Mouse (Mus musculus): ENCODE results near the gene Fam131a. TPM values are rescaled to one million over a fixed set of nuclear protein-coding genes. Genes with fewer than 3 reads are reported as not detected.
A peak's percentile ranks its signal among the peaks of the same experiment; 100 is the strongest.
"Not testable (repeated sequence)": the region's sequence is repeated elsewhere in the genome, so short reads cannot be mapped to it uniquely, and the experiment has no call there.

Gene Fam131a
- 1 to 10 TPM in 1 of 2 experiments, not detected in 1; 1.2 TPM for polyA plus RNA-seq (2017; shearing (Covaris generic))

DNA sequence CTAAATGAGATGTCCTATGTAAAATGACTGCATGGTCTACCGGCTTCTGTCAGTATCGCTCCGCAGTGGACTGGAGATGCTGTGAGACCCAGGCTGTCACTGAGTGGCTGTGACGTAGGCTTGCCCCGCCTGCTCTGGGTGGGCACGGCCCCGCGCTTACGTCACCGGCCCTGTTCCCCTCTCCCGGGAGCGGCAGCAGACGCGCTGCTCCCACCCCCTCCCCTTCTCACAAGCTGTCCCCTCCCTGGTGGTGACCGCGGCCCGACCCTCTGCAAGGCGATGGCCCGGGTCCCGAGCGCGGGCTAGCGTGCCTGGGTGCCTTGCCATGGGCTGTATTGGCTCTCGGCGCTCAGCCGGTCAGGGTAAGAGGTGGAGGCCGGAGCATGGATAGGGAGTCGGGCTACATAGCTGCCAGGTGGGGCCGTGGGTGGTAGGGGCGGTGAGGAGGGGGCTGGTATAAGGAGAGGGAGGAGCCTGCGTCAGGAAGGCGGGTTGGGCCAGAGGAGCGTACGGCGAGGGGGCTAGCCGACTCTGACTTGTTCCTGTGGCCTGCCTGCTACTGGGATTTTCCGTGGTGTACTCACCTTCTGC is at the start of gene Fam131a:
Gene Fam131a (plus strand): TSS at position 131 of the 591 bp plus-strand sequence.
- ATAC-seq = peak; percentile 80

DNA sequence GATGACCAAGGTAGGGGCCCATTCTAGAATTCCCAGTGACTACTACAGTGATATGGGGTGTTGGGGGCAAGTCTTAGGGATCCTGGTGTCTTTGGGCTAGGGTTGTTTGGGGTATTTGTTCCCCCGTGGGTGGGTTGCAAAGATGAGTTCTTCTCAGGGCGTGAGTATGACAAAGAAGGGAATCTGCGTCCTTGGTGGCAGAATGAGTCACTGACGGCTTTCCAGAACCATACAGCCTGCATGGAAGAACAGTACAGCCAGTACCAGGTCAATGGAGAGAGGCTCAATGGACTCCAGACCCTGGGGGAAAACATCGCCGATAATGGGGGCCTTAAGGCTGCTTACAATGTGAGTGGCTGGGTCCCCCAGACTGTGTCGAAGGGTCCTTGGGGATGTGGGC is 49.1 kb upstream of the Fam131a start:
- no peak for ATAC-seq

DNA sequence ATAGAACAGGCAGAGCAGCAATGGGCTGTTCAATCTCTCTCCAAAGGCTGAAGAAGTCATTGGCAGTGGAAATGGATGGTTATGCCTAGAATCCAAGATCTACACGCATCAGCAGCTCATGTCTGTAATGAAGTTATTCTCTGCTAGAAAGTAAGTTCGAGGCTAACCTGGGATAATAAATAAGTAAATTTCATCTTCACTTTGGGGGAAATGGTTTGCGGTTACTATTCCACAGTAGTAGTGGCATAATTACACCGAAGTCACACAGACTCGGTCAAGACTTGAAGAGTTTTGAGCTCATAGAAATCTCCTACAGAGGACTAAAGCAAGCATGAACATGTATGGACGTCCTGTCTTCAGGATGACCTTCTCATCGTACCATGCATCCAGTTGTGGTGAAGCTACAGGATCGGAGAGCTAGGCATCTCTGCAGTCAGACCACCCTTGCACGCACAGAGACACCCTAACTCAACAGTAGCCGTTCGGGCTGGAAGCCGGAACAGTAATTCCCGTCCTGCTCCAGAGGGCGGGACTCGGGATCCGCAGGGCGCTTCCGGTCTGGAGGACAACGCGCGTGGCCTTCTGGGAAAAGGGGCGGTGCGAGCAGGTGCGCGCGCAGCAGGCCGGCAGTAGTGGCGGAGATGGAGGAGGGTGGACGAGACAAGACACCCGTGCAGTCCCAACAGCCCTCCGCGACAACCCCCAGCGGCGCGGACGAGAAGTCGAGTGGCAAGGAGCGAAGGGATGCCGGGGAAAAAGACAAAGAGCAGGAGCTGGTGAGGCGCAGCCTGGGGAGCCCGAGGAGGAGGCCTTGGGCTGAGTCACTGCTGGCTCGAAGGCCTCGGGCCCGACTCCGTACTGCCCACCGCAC is 41.7 kb upstream of the Fam131a start, which contains the start of gene Psmd2:
Gene Psmd2 (plus strand): TSS at position 577 of the 871 bp plus-strand sequence.
- peak; percentile 97 for ATAC-seq

DNA sequence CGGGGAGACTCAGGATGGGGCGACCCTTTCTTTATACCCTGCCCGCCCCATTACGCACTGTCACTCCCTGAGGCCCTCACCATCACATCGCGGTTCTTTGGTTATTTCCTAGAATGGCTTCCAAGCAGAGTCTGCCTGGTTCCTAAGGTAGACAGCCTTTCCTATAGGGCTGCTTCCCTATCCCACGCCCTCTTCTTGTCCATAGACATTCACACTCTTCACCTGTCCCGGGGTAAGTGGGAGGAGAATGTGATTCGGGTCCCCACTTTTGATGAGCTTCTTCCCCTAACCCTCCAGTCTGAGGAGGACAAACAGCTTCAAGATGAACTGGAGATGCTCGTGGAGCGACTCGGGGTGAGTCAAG is 41.1 kb upstream of the Fam131a start:
- ATAC-seq = no peak

GRCm38 (mm10) chr16:20653315-20653714 is 39.7 kb upstream of the Fam131a start:
- no peak for ATAC-seq

DNA sequence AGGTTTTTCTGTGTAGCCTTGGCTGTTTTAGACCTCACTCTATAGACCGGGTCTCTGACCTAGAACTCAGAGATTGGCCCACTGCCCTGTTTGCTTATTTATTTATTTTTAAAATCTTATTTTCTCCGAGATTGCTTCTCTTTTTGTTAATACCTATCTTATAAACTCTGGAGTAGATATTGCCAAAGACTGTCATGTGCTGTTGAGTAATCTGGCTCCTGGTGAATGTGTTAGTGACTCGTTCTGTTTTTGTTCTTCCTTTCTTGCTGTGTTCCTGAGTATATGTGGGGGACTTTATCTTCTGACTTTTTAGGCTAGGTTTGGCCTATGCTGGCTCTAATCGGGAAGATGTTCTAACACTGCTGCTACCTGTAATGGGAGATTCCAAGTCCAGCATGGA is 35.4 kb upstream of the Fam131a start:
- ATAC-seq = no peak

DNA sequence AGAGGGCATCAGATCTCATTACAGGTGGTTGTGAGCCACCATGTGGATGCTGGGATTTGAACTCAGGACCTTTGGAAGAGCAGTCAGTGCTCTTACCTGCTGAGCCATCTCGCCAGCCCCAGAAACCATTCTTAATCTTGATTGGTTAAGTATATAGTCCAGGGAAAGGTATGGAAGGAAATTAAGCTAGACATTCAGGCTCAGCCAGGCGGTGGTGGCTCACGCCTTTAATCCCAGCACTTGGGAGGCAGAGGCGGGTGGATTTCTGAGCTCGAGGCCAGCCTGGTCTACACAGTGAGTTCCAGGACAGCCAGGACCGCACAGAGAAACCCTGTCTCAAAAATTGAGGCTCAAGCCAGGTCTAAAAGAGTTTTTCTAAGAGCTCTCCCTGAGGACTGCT is 25.0 kb upstream of the Fam131a start, which contains the start of gene Eif4g1:
Gene Eif4g1 (plus strand): TSS at position 301 of the 400 bp plus-strand sequence.
- not testable (repeated sequence) for ATAC-seq

DNA sequence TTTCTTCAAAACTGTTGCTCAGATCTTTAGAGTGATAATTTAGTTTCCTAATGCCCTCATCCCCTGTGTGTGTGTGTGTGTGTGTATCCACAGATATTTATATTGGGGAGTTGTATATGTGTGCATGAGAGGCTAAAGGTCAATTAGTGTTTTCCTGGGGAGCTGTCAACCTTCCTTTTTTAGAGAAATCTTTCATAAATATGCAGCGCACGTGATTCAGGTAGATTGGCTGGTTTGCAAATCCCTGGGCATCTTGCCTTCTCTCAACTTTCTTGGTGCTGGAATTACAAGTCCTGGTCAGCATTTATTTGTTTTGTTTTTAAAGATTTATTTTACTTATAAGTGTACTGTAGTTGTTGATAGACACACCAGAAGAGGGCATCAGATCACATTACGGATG is 22.8 kb upstream of the Fam131a start:
- no peak for ATAC-seq

GRCm38 (mm10) chr16:20671886-20672285 is 21.2 kb upstream of the Fam131a start:
- no peak for ATAC-seq

DNA sequence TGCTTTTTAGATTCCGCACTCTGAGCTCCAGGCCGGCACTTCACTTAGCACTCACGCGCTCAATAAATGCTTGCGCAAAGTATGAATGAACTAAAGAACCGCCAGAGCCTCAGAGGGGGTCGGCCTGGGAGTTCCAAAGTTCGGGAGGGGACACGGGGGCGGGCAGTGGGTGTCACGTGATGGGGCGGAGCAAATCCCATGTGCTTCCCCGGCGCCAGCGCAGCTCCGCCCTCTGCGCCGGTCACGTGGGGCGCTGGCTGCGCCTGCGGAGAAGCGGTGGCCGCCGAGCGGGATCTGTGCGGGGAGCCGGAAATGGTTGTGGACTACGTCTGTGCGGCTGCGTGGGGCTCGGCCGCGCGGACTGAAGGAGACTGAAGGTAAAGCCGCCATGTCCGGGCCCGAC is 20.5 kb upstream of the Fam131a start:
- ATAC-seq = peak; percentile 92

DNA sequence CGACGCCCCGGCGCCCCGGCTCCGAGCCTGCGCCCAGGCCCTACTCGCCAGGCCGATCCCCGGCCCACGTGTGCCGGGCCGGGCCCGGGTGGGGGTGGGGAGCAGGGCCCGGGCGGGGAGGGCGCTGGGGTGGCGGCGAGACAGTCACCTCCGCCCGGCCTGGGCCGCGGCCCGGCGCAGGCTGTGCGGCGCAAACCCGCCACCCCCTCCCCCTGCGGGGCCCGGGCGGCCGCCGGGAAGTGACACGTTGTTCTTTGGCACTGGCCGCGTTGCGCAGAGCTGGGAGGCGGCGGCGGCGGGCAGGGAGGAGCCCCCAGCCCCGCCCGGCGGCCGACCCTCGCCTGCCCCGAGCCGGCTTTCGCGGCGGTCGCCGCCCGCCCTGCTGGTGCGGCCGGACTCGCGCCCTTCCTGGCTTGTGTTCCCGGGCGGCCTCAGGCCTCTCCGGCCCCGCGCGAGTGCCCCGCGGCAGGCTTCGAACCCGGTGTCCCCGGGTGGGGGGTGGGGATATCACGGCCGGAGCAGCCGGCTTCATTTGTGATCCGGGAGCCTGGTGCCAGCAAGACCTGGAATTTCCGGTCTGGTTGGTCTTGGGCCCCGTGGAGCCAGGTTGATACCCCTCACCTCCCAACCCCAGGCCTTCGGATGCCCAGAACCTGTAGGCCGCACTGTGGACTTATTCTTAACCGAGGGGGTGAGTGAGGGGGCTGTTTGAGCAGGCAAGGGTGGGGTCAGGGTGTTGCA is 19.9 kb upstream of the Fam131a start:
- ATAC-seq = peak; percentile 31

DNA sequence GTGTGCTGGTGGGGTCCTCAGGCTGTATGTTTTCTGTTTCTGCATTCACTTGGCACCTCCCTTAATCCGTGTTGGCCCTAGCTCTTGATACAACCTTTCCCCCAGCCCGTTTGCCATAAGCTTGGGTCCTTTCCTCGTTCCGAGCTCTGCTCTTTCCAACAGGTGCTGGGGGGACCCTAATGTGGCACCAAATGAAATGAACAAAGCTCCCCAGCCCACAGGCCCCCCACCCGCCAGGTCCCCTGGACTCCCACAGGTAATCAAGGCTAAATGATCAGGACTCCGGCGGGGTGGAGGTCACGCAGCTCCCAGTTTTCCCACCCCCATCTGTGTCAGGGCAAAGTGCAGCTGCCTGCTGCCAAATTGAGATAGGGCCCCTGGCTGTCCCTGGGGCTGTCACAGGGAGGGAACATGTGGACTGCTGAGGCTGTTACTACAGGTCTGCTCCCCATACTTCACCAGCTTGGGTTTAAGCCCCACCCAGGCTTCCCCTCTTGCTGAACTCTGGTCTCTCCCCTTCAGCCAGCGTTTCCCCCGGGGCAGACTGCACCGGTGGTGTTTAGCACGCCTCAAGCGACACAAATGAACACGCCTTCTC is 19.2 kb upstream of the Fam131a start:
- peak; percentile 17 for ATAC-seq

DNA sequence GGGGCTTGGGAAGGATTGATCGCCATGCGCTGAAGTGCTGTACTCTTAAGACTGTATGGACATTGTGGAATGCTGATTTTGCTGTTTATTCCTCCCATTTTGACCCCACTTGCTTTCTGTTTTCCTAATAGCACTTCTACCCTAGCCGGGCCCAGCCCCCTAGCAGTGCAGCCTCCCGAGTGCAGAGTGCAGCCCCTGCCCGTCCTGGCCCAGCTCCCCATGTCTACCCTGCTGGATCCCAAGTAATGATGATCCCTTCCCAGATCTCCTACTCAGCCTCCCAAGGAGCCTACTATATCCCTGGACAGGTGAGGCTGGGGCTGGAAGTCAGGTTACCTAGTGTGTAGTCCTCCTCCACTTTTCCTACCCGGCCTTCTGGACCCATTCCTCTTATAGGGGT is 17.8 kb upstream of the Fam131a start:
- no peak for ATAC-seq

DNA sequence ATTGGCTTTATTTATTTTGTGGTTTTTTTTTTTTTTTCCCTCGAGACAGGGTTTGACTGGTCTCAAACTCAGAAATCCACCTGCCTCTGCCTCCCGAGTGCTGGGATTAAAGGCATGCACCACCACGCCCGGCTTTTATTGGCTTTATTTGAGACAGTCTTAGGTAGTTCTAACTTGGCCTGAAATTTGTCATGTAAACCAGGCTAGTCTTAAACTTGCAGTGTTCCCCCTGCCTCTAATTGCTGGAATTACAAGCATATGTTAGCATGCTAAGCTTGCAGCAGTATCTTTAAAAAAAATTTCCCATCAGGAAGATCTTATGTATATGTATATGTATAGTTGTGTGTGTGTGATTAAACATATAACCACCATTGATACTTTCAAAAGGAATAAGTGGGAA is 16.3 kb upstream of the Fam131a start:
- ATAC-seq = no peak

DNA sequence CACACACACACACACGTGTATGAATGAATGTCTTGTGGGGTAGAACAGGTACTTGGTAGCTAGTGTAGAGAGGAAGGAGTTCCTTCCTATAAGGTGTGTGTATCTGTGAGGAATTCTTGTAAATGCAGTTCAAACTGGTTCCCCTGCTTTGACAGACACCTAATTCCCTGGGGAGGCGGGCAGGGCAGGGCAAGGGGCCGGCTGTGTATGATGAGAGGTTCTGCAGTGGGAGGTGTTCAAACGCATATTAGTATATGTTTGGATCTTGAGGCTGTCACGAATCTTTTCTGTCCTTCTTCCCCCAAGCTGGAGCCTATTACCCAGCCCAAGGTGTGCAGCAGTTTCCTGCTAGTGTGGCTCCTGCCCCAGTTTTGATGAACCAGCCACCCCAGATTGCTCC is 15.7 kb upstream of the Fam131a start:
- ATAC-seq = no peak

DNA sequence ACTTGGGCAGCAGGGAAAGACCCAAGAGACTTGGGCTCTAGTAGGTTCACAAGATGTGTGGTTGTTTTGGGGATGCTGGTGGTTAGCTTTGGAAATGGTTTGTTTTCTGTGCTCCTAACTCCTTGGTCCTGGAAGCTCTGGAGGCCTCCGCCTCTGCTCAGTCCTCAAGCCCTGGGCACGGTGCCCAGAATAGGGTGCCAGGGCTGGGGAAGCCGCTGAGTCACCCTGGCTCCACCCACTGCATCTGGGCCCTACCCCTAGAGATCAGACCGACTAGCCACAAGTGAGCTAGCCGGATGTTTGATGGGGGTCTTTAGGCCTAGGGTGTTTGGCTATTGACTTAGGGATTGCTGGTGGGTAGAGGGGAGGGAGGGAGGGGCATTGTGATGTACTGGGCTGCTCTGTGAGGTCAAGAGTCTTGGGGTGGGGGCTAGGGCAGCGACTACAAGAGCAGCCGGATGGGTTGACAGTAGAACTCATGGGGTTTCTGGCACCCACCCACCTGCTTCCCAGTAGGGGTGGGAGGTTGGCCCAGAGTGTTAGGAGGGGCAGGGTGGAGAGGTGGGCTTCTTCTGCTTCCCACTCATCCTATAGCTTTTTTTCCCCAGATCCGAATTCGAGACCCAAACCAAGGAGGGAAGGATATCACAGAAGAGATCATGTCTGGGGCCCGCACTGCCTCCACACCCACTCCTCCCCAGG is 14.9 kb upstream of the Fam131a start:
- ATAC-seq = no peak

GRCm38 (mm10) chr16:20690774-20691173 is 2.3 kb upstream of the Fam131a start:
- no peak for ATAC-seq

DNA sequence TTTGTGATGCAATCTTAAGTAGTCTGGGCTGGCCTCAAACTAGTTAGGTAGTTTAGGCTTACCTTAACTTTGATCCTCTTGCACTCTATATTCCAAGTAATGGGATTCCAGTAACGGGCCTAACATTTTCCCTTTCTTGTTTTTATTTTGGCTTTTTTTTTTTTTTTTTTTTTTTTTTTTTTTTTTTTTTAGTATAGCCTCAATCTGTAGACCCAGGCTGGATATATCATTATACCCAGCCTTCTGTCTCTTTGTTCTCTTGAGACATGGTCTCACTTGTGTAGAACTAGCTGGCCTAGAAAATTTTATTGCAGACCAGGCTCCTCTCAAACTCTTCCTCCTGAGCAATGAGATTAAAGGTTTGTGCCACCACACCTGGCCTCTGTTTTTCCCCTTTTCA is 1.4 kb upstream of the Fam131a start:
- no peak for ATAC-seq

GRCm38 (mm10) chr16:20692241-20692965 is 638 bp upstream of the Fam131a start:
- no peak for ATAC-seq

DNA sequence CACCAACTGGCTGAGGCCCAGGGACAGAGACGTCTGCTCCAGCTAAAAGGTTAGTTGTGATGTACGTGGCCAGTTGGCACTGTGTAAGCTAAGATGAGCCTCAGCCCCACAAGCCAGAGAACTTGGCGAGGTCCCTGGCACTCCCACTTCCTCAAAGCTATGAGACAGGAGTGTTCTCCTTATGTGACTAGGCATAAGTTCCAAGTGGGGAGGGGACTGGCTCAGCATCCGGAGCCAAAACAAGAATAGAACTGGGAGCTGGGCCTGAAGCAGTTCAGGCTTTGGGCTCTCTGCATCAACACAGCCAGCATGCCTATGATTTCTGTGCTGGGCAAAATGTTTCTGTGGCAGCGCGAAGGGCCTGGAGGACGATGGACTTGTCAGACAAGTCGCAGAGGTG is 1.7 kb downstream of the Fam131a start:
- no peak for ATAC-seq

DNA sequence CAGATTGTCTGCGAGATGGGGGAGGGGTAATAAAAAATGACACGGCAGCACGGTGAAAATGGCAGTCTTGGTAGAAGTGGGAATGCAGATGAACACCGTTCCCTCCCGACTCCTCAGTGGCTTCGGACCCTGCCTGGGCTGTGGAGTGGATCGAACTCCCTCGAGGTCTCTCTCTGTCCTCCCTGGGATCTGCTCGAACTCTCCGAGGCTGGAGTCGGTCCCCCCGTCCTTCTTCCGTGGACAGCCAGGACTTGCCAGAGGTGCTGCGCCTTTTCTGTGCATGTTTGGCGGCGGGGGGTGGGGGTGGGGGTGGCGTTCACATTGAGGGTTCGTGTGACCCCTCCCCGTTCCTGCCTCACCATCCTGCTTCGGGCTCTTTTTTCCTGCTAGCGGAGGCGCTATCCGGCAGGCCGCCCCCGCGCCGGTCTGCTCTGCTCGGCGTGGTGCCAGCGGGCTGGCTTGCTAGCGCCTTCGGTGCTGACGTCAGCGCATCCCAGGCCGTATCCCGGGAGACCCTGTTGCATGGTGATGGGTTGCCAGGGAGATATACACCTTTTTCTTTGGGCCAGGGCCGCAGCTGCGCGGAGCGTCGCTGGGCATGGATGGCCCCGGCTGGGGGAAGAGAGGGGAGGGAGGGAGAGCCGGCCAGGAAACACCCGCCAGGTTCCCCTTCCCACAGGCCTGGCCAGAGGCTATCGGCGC is 2.7 kb downstream of the Fam131a start:
- ATAC-seq = peak; percentile 4
